Mouse (Mus musculus) adrenal gland, adult (tissue): ENCODE measurements at regions not wholly inside any gene's neighbourhood (a gene's known extent, or its start where the extent isn't known, plus 50 kb on each side); places are given as distances from the start of the nearest gene placed in this dataset.
A peak's percentile ranks its signal among the peaks of the same experiment; 100 is the strongest.

ENCODE experiments used
- DNase-seq, 2 experiments: peaks; one replicate each; pipeline ENCODE4 v3.0.0; 2022 to 2023; ENCODE audit warnings: low spot score in 1 of 2; ENCODE audit not compliant: inconsistent age in 2 of 2

- DNase-seq: no peak
These were observed 76.1 kb upstream of the Dynlt3 start for GRCm38 (mm10) chrX:9738904-9739303.

GRCm38 (mm10) chrX:9742518-9742917 lies 79.7 kb upstream of the Dynlt3 start:
- no peak for DNase-seq

GRCm38 (mm10) chrX:9747305-9747938 lies 84.6 kb upstream of the Dynlt3 start:
- peak; percentile 67 to 74 for DNase-seq

DNA sequence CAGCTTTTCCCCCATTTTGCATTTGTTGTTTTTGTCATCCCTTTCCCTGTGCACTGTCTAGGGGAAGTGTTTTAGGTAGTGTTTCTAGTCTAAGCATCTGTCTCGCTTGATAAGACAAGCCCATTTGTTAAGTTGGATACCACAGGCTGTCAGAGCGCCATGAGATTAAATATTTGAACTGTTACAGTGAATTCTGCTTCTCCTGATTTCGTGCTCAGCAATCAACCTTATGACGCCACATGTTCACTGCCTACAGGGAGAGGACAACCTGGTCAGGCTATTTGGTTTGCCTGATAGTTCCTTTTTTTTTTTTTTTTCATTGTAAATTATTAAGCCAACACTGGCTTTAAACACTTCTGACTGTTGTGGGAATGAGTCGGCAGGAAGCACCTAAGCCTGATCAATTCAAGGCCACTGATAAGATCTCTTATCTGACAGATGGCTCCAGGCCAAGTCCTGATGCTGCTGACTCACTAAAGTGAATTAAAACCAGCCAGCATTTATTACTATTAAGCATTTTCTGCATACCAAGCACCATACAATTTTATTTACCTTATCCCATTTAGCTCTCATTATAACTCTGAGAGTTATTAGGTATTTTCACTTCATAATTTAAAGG lies 90.3 kb upstream of the Dynlt3 start:
- peak; percentile 57 to 73 for DNase-seq

GRCm38 (mm10) chrX:9769540-9769939 lies 77.2 kb upstream of the Hypm start:
- peak; percentile 8 to 65 for DNase-seq

DNA sequence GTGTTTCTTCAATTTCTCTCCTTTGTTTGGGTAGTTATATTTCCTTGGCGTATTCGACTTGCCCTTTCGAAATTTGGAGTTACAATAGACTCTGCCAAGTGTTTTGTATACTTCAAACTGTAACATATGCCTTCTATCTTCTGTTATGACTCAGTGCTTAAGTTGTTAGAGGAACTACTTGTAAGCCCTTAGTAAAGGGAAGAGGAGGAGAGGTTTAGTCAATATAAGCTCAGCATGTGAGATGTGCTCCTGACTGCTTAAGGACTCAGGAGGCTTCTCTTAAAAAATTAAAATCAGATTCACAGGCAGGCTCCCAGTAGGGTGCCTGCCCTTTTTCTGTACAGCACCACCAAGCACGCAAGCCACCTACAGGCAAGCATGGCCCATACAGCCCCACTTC lies 69.2 kb upstream of the Hypm start:
- no peak for DNase-seq

DNA sequence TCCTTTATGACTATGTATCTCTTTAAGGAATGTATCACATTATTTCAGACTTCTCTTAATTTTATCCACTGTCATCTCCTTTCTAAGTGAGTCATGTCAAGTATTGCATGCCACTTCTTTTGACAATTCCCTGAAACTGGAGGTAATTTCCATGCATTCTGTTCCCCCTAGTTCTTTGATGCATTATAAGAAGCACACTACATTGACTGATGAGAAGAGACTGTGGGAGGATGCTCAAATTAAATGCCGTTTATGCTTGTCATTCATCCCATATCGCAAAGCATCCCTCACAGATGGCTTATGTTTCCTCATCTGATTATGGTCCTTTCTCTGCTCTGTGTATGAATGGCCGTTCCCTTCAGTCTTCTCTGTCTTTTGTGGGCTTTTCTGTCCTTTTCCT lies 57.2 kb upstream of the Hypm start:
- no peak for DNase-seq
